Mouse (Mus musculus): ENCODE results near the gene Slc43a2. TPM values are rescaled to one million over a fixed set of nuclear protein-coding genes. Genes with fewer than 3 reads are reported as not detected.
A peak's percentile ranks its signal among the peaks of the same experiment; 100 is the strongest.

The Slc43a2 gene
- polyA plus RNA-seq (2015; fragmentation: Nextera tagmentation; extraction: Ambion mirVana), result 11.7 and 12.9 TPM in 2 replicates

GRCm38 (mm10) chr11:75531469-75532242, at the start of gene Slc43a2:
TSS of gene Slc43a2 (plus strand) at chr11:75531694.
- under 1% methylated on average over 62 of the region's 62 CpGs for WGBS
- Histone ChIP-seq H3K9ac (peak within 1 kb of the TSS; percentile 71), H3K27me3 (replicated peaks) (no peaks in the 10 kb centered on the region), H3K4me1 (replicated peaks) (peaks cover 11% of the 10 kb centered on the region), H3K4me3 (replicated peaks) (peak within 1 kb of the TSS; percentile 65), H3K4me2 (replicated peaks) (peak within 1 kb of the TSS; percentile 99), H3K36me3 (no peaks in the 10 kb centered on the region), H3K9me3 (no peaks in the 10 kb centered on the region), H3K27ac (peak within 1 kb of the TSS; percentile 77)
- ATAC-seq, result peak; percentile 91

GRCm38 (mm10) chr11:75486192-75486591, 45.3 kb upstream of the Slc43a2 start:
- peak overlapping the region; percentile 97; the same call in 1 of the 2 replicates for H3K4me3 ChIP-seq (replicated peaks)
- H3K4me2 ChIP-seq (replicated peaks), result peak overlapping the region; percentile 37
- H3K27ac ChIP-seq, result no peak overlapping the region
- no peaks in the 10 kb centered on the region for H3K9me3 ChIP-seq
- H3K27me3 ChIP-seq (replicated peaks), result no peaks in the 10 kb centered on the region
- WGBS, result 19% methylated on average over 3 of the region's 3 CpGs
- no peak overlapping the region for H3K9ac ChIP-seq
- peaks cover 8% of the 10 kb centered on the region for H3K4me1 ChIP-seq (replicated peaks)
- peaks cover 18% of the 10 kb centered on the region for H3K36me3 ChIP-seq
- peak; percentile 59 for ATAC-seq

DNA sequence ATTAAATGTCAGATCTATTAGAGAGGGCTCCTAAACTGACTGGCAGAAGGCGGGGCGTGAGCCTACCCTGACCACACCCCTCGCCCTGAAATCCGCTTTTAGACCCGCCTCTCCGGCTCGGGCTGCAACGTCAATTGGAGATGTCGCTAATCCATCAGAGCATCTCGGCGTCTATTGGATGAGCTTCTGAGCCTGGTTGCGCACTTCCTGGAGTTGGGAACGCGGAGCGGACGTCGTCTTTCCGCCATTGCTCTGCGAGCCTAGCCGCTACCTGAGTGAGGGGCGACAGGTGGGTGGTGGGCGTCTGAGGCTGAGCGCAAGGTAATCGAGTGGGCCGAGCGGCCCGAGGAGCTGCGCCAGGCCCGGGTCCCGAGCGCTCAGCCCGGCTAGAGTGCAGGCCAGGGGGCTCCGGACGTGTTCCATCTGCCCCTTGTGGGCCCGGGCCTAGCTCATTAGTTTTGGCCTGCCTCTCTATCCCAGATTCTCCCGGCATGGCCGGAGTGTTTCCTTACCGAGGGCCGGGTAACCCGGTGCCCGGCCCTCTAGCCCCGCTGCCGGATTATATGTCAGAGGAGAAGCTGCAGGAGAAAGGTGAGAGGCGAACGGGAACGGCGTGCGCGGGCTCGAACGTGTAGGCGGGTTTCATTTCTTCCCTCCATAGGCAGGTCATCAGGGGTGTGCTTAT, 44.8 kb upstream of the Slc43a2 start, which contains the start of gene Prpf8:
Prpf8 (plus strand) TSS at position 216 of the 685 bp plus-strand sequence.
- peak within 1 kb of the TSS; percentile 66 for H3K27ac ChIP-seq
- H3K4me3 ChIP-seq (replicated peaks), result peak within 1 kb of the TSS; percentile 97
- no peaks in the 10 kb centered on the region for H3K27me3 ChIP-seq (replicated peaks)
- under 1% methylated on average over 52 of the region's 52 CpGs for WGBS
- peak; percentile 100 for ATAC-seq
- peaks cover 8% of the 10 kb centered on the region for H3K4me1 ChIP-seq (replicated peaks)
- H3K4me2 ChIP-seq (replicated peaks), result peak within 1 kb of the TSS; percentile 89
- H3K9me3 ChIP-seq, result no peaks in the 10 kb centered on the region
- H3K9ac ChIP-seq, result peak within 1 kb of the TSS; percentile 98
- H3K36me3 ChIP-seq, result peaks cover 23% of the 10 kb centered on the region

- 31% methylated on average over 6 of the region's 6 CpGs for WGBS
Observed at GRCm38 (mm10) chr11:75487496-75487895, 44.0 kb upstream of the Slc43a2 start.

GRCm38 (mm10) chr11:75494296-75495049, 37.0 kb upstream of the Slc43a2 start:
- ATAC-seq, result no peak
- no peak overlapping the region for H3K4me3 ChIP-seq (replicated peaks)
- WGBS, result 90% methylated on average over 10 of the region's 10 CpGs

More at GRCm38 (mm10) chr11:75487496-75487895, 44.0 kb upstream of the Slc43a2 start:
- peaks cover 31% of the 10 kb centered on the region for H3K36me3 ChIP-seq
- no peaks in the 10 kb centered on the region for H3K27me3 ChIP-seq (replicated peaks)
- H3K9ac ChIP-seq, result peak overlapping the region; percentile 98
- H3K4me2 ChIP-seq (replicated peaks), result peak overlapping the region; percentile 89
- ATAC-seq, result no peak
- peaks cover 8% of the 10 kb centered on the region for H3K4me1 ChIP-seq (replicated peaks)
- H3K4me3 ChIP-seq (replicated peaks), result peak overlapping the region; percentile 97
- H3K27ac ChIP-seq, result no peak overlapping the region
- no peaks in the 10 kb centered on the region for H3K9me3 ChIP-seq

GRCm38 (mm10) chr11:75498126-75498525, 33.4 kb upstream of the Slc43a2 start:
- H3K4me1 ChIP-seq (replicated peaks), result no peaks in the 10 kb centered on the region
- H3K9ac ChIP-seq, result no peak overlapping the region
- no peak for ATAC-seq
- H3K4me2 ChIP-seq (replicated peaks), result no peak overlapping the region
- no peak overlapping the region for H3K4me3 ChIP-seq (replicated peaks)
- 73% methylated on average over 1 of the region's 1 CpGs for WGBS
- H3K27me3 ChIP-seq (replicated peaks), result no peaks in the 10 kb centered on the region
- H3K36me3 ChIP-seq, result peaks cover 84% of the 10 kb centered on the region
- H3K27ac ChIP-seq, result no peak overlapping the region
- H3K9me3 ChIP-seq, result no peaks in the 10 kb centered on the region

More at GRCm38 (mm10) chr11:75494296-75495049, 37.0 kb upstream of the Slc43a2 start:
- Histone ChIP-seq H3K4me1 (replicated peaks) (no peaks in the 10 kb centered on the region), H3K27me3 (replicated peaks) (no peaks in the 10 kb centered on the region), H3K36me3 (peaks cover 87% of the 10 kb centered on the region), H3K9me3 (no peaks in the 10 kb centered on the region), H3K9ac (no peak overlapping the region), H3K4me2 (replicated peaks) (no peak overlapping the region), H3K27ac (no peak overlapping the region)

- ATAC-seq, result no peak
- Histone ChIP-seq H3K27ac (no peak overlapping the region), H3K9ac (no peak overlapping the region), H3K4me3 (replicated peaks) (no peak overlapping the region), H3K27me3 (replicated peaks) (no peaks in the 10 kb centered on the region), H3K4me1 (replicated peaks) (peaks cover 26% of the 10 kb centered on the region), H3K36me3 (peaks cover 44% of the 10 kb centered on the region), H3K9me3 (no peaks in the 10 kb centered on the region), H3K4me2 (replicated peaks) (no peak overlapping the region)
- WGBS, result 91% methylated on average over 4 of the region's 4 CpGs
Observed at GRCm38 (mm10) chr11:75508162-75508561, 23.3 kb upstream of the Slc43a2 start.

DNA sequence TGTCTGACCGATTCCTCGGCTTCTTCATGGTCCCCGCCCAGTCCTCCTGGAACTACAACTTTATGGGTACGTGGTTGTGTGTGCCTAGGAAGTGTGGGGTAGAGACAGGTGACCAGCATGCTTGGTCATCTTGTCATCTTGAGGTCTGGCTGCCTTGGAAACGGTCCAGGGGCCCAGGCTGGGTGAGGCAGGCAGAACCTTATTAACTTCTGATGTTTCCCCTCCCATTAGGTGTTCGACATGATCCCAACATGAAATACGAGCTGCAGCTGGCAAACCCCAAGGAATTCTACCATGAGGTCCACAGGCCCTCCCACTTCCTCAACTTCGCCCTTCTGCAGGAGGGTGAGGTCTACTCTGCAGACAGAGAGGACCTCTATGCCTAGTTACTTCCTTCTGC, 22.6 kb upstream of the Slc43a2 start:
- Histone ChIP-seq H3K4me2 (replicated peaks) (no peak overlapping the region), H3K27ac (no peak overlapping the region), H3K9ac (no peak overlapping the region), H3K27me3 (replicated peaks) (no peaks in the 10 kb centered on the region), H3K4me1 (replicated peaks) (peaks cover 26% of the 10 kb centered on the region), H3K4me3 (replicated peaks) (no peak overlapping the region), H3K36me3 (peaks cover 39% of the 10 kb centered on the region), H3K9me3 (no peaks in the 10 kb centered on the region)
- ATAC-seq, result no peak
- WGBS, result 67% methylated on average over 8 of the region's 8 CpGs

DNA sequence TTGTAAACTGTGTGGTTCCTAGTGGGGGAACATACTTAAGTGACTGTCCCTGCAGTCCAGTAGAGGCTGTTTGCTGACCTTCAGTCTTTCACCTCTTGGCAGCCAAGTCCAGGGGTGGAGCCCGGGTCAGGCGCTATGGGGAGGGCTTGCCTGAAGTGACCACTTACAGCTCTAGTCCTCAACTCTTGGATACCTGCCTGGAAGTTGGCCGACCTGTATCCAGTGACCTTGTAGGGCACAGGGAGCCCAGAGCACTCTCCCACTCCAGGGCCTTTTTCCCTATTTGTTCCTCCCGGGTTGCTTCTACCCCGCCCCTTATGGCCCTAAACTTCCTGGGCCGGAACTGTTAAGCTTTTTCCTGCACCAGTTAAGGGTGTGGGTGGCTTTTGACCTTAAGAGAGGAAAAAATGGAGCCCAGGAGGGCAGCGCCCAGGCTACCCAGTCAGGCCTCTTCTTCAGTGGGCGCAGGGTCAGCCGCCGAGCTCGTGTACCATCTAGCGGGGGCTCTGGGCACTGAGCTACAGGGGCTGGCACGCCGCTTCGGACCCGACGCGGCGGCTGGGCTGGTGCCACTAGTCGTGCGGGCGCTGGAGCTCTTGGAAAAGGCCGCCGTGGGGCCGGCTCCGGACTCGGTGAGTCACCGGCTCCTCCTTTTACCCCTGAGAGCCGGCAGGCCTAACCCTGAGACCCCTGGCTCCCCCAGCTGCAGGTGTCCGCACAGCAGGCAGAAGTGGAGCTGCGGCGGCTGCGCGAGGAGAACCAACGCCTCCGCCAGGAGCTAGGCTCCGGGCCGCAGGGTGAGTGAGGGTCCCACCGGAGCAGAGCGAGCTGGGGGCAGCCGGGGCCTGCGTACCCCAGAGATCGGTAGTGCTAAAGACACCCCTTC, 21.5 kb upstream of the Slc43a2 start, which contains the start of gene Rilp:
Rilp (plus strand) TSS at position 354 of the 886 bp plus-strand sequence.
- no peaks in the 10 kb centered on the region for H3K27me3 ChIP-seq (replicated peaks)
- H3K9ac ChIP-seq, result peak within 1 kb of the TSS; percentile 54
- H3K36me3 ChIP-seq, result peaks cover 28% of the 10 kb centered on the region
- no peaks in the 10 kb centered on the region for H3K9me3 ChIP-seq
- H3K4me3 ChIP-seq (replicated peaks), result peak within 1 kb of the TSS; percentile 50
- H3K4me2 ChIP-seq (replicated peaks), result peak within 1 kb of the TSS; percentile 92
- peaks cover 26% of the 10 kb centered on the region for H3K4me1 ChIP-seq (replicated peaks)
- WGBS, result 1% methylated on average over 43 of the region's 43 CpGs
- ATAC-seq, result peak; percentile 83
- peak within 1 kb of the TSS; percentile 78 for H3K27ac ChIP-seq

- Histone ChIP-seq H3K4me2 (replicated peaks) (peak overlapping the region; percentile 92), H3K9me3 (no peaks in the 10 kb centered on the region), H3K9ac (peak overlapping the region; percentile 54), H3K4me3 (replicated peaks) (peak overlapping the region; percentile 50), H3K27ac (peak overlapping the region; percentile 78), H3K36me3 (peaks cover 24% of the 10 kb centered on the region; the same call in 1 of the 2 replicates), H3K4me1 (replicated peaks) (peaks cover 26% of the 10 kb centered on the region), H3K27me3 (replicated peaks) (no peaks in the 10 kb centered on the region)
- peak; percentile 94 for ATAC-seq
- WGBS, result 3% methylated on average over 24 of the region's 24 CpGs
Observed at GRCm38 (mm10) chr11:75510627-75510993, 20.9 kb upstream of the Slc43a2 start.

DNA sequence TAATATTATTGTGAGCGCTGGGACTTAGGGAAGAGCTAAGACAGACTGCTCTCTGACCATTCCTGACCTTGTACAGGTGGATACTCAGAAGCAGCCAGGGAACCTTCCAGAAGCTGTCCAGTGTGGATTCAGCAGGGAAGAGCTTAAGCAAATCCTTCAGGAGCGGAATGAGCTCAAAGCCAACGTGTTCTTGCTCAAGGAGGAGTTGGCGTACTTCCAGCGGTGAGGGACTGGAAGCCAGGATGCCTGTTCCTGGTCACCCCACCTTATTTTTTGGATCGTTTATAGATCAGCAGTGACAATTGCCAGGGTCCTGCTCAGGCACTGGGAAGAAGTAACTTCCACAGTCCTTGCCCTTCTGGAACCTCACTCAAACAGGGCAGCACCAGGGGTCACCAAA, 20.3 kb upstream of the Slc43a2 start:
- peaks cover 26% of the 10 kb centered on the region for H3K4me1 ChIP-seq (replicated peaks)
- WGBS, result 71% methylated on average over 6 of the region's 6 CpGs
- ATAC-seq, result no peak
- H3K36me3 ChIP-seq, result peaks cover 20% of the 10 kb centered on the region; the same call in 1 of the 2 replicates
- H3K9me3 ChIP-seq, result no peaks in the 10 kb centered on the region
- H3K9ac ChIP-seq, result no peak overlapping the region
- peak overlapping the region; percentile 78; the same call in 1 of the 2 replicates for H3K27ac ChIP-seq
- no peaks in the 10 kb centered on the region for H3K27me3 ChIP-seq (replicated peaks)
- 0 out of 2 replicates have a peak overlapping the region, but pooled peaks have one; percentile 92 for H3K4me2 ChIP-seq (replicated peaks)
- no peak overlapping the region for H3K4me3 ChIP-seq (replicated peaks)
